Mouse (Mus musculus): Measurements from ENCODE around the gene 2010003K11Rik. TPM values are rescaled to one million over a fixed set of nuclear protein-coding genes. Genes with fewer than 3 reads are reported as not detected.

The 2010003K11Rik gene
- polyA plus RNA-seq (2012; ENCODE audit: insufficient read depth, insufficient read length, low replicate concordance, missing spikeins): not detected in 2 replicates

- no peak within 1 kb of the TSS for H3K27ac ChIP-seq (ENCODE audit: insufficient read depth, low read depth, low read length)
- no peak within 1 kb of the TSS for H3K4me3 ChIP-seq (ENCODE audit: insufficient read depth, low read depth, low read length)
- WGBS: 62% methylated on average over 16 of the region's 16 CpGs
- peaks cover 5% of the 10 kb centered on the region; the same call in 1 of the 2 replicates for H3K4me1 ChIP-seq (ENCODE audit: control insufficient read depth, insufficient read depth, low read length)
- TF ChIP-seq CTCF (IDR thresholded peaks at IDR 0.05; ENCODE audit: insufficient read depth, low read depth, low read length) (no peak), POLR2A (IDR thresholded peaks at IDR 0.05; ENCODE audit: insufficient read depth, low read depth, low read length) (no peak)
These were observed at the start of gene 2010003K11Rik for GRCm38 (mm10) chr19:4498062-4498933. Gene 2010003K11Rik (minus strand): TSS chr19:4498583.

- H3K27ac ChIP-seq (ENCODE audit: insufficient read depth, low read depth, low read length): no peak overlapping the region
- no peaks in the 10 kb centered on the region for H3K4me1 ChIP-seq (ENCODE audit: control insufficient read depth, insufficient read depth, low read length)
- 87% methylated on average over 6 of the region's 6 CpGs for WGBS
- no peak overlapping the region for H3K4me3 ChIP-seq (ENCODE audit: insufficient read depth, low read depth, low read length)
- no peak for TF ChIP-seq POLR2A (IDR thresholded peaks at IDR 0.05; ENCODE audit: insufficient read depth, low read depth, low read length)
- TF ChIP-seq CTCF (IDR thresholded peaks at IDR 0.05; ENCODE audit: insufficient read depth, low read depth, low read length): no peak
These were observed 49.4 kb upstream of the 2010003K11Rik start for GRCm38 (mm10) chr19:4547801-4548200.

GRCm38 (mm10) chr19:4545841-4546240 lies 47.5 kb upstream of the 2010003K11Rik start:
- TF ChIP-seq CTCF (IDR thresholded peaks at IDR 0.05; ENCODE audit: insufficient read depth, low read depth, low read length) (no peak), POLR2A (IDR thresholded peaks at IDR 0.05; ENCODE audit: insufficient read depth, low read depth, low read length) (no peak)
- Histone ChIP-seq H3K27ac (ENCODE audit: insufficient read depth, low read depth, low read length) (no peak overlapping the region), H3K4me3 (ENCODE audit: insufficient read depth, low read depth, low read length) (no peak overlapping the region), H3K4me1 (ENCODE audit: control insufficient read depth, insufficient read depth, low read length) (no peaks in the 10 kb centered on the region)
- WGBS: 89% methylated on average over 6 of the region's 6 CpGs

- 91% methylated on average over 4 of the region's 4 CpGs for WGBS
- H3K4me1 ChIP-seq (ENCODE audit: control insufficient read depth, insufficient read depth, low read length): no peaks in the 10 kb centered on the region
- H3K27ac ChIP-seq (ENCODE audit: insufficient read depth, low read depth, low read length): no peak overlapping the region
- TF ChIP-seq CTCF (IDR thresholded peaks at IDR 0.05; ENCODE audit: insufficient read depth, low read depth, low read length) (no peak), POLR2A (IDR thresholded peaks at IDR 0.05; ENCODE audit: insufficient read depth, low read depth, low read length) (no peak)
- no peak overlapping the region for H3K4me3 ChIP-seq (ENCODE audit: insufficient read depth, low read depth, low read length)
These were observed 46.7 kb upstream of the 2010003K11Rik start for GRCm38 (mm10) chr19:4545091-4545490.

- no peaks in the 10 kb centered on the region for H3K4me1 ChIP-seq (ENCODE audit: control insufficient read depth, insufficient read depth, low read length)
- TF ChIP-seq POLR2A (IDR thresholded peaks at IDR 0.05; ENCODE audit: insufficient read depth, low read depth, low read length) (no peak), CTCF (IDR thresholded peaks at IDR 0.05; ENCODE audit: insufficient read depth, low read depth, low read length) (no peak)
- no peak overlapping the region for H3K27ac ChIP-seq (ENCODE audit: insufficient read depth, low read depth, low read length)
- no peak overlapping the region for H3K4me3 ChIP-seq (ENCODE audit: insufficient read depth, low read depth, low read length)
These were observed 43.7 kb upstream of the 2010003K11Rik start for GRCm38 (mm10) chr19:4542081-4542480.

GRCm38 (mm10) chr19:4540992-4541391 lies 42.6 kb upstream of the 2010003K11Rik start:
- no peak overlapping the region for H3K4me3 ChIP-seq (ENCODE audit: insufficient read depth, low read depth, low read length)
- peaks cover 3% of the 10 kb centered on the region for H3K4me1 ChIP-seq (ENCODE audit: control insufficient read depth, insufficient read depth, low read length)
- TF ChIP-seq POLR2A (IDR thresholded peaks at IDR 0.05; ENCODE audit: insufficient read depth, low read depth, low read length): no peak
- no peak for TF ChIP-seq CTCF (IDR thresholded peaks at IDR 0.05; ENCODE audit: insufficient read depth, low read depth, low read length)
- no peak overlapping the region for H3K27ac ChIP-seq (ENCODE audit: insufficient read depth, low read depth, low read length)
- WGBS: 96% methylated on average over 3 of the region's 3 CpGs

- no peak overlapping the region for H3K4me3 ChIP-seq (ENCODE audit: insufficient read depth, low read depth, low read length)
- WGBS: 93% methylated on average over 6 of the region's 6 CpGs
- no peak for TF ChIP-seq CTCF (IDR thresholded peaks at IDR 0.05; ENCODE audit: insufficient read depth, low read depth, low read length)
- no peak for TF ChIP-seq POLR2A (IDR thresholded peaks at IDR 0.05; ENCODE audit: insufficient read depth, low read depth, low read length)
- peaks cover 3% of the 10 kb centered on the region for H3K4me1 ChIP-seq (ENCODE audit: control insufficient read depth, insufficient read depth, low read length)
- H3K27ac ChIP-seq (ENCODE audit: insufficient read depth, low read depth, low read length): no peak overlapping the region
These were observed 41.9 kb upstream of the 2010003K11Rik start for GRCm38 (mm10) chr19:4540263-4540662.

- Histone ChIP-seq H3K27ac (ENCODE audit: insufficient read depth, low read depth, low read length) (no peak overlapping the region), H3K4me1 (ENCODE audit: control insufficient read depth, insufficient read depth, low read length) (peaks cover 3% of the 10 kb centered on the region), H3K4me3 (ENCODE audit: insufficient read depth, low read depth, low read length) (no peak overlapping the region)
- no peak for TF ChIP-seq CTCF (IDR thresholded peaks at IDR 0.05; ENCODE audit: insufficient read depth, low read depth, low read length)
- TF ChIP-seq POLR2A (IDR thresholded peaks at IDR 0.05; ENCODE audit: insufficient read depth, low read depth, low read length): no peak
- WGBS: 70% methylated on average over 3 of the region's 3 CpGs
These were observed 38.2 kb upstream of the 2010003K11Rik start for GRCm38 (mm10) chr19:4536606-4537005.

- no peak overlapping the region for H3K4me3 ChIP-seq (ENCODE audit: insufficient read depth, low read depth, low read length)
- H3K4me1 ChIP-seq (ENCODE audit: control insufficient read depth, insufficient read depth, low read length): peaks cover 3% of the 10 kb centered on the region
- H3K27ac ChIP-seq (ENCODE audit: insufficient read depth, low read depth, low read length): no peak overlapping the region
- TF ChIP-seq POLR2A (IDR thresholded peaks at IDR 0.05; ENCODE audit: insufficient read depth, low read depth, low read length) (no peak), CTCF (IDR thresholded peaks at IDR 0.05; ENCODE audit: insufficient read depth, low read depth, low read length) (no peak)
These were observed 37.5 kb upstream of the 2010003K11Rik start for GRCm38 (mm10) chr19:4535922-4536321.
